8 mouse cellular contexts compared by ENCODE assay signal in genomic region chr4:126301584-126302309, GRCm38 (mm10). TPM values are rescaled to one million over a fixed set of nuclear protein-coding genes. Genes with fewer than 3 reads are reported as not detected.
A peak's percentile ranks its signal among the peaks of the same experiment; 100 is the strongest.
DNase-seq lines count a peak whose midpoint lies in the region; ATAC-seq and TF ChIP-seq lines count a peak whose summit lies in the region.

No protein-coding gene starts in this region.

- no peak overlapping the region for H3K27ac ChIP-seq in ES-E14 (ENCODE audit: insufficient read depth, low read depth, low read length, poor library complexity, severe bottlenecking)
- H3K27ac ChIP-seq in liver, embryonic 12.5 days: no peak overlapping the region

- H3K4me2 ChIP-seq in liver, embryonic 12.5 days: peak overlapping the region; percentile 59

- H3K36me3 ChIP-seq in ES-E14 (ENCODE audit: control insufficient read depth, insufficient read depth, low read length, poor library complexity, severe bottlenecking): no peaks in the 10 kb centered on the region
- no peaks in the 10 kb centered on the region for H3K36me3 ChIP-seq in liver, embryonic 12.5 days

- 8% methylated on average over 27 of the region's 27 CpGs for WGBS in liver, embryonic 12.5 days (ENCODE audit: insufficient replicate concordance)

- no peak overlapping the region for H3K9ac ChIP-seq in ES-E14 (ENCODE audit: insufficient read depth, low read depth, low read length, poor library complexity, severe bottlenecking)
- H3K9ac ChIP-seq in liver, embryonic 12.5 days: no peak overlapping the region

- intact Hi-C loops in gastrocnemius, postnatal 14 days (cut with DNase I; ENCODE audit: low total_unique reads): no loop called here

- peak overlapping the region; percentile 62 to 64 for H3K4me3 ChIP-seq in ES-E14 (ENCODE audit: insufficient read depth in 1 of 2, low read depth in 1 of 2, low read length in 2 of 2, poor library complexity in 1 of 2, severe bottlenecking in 1 of 2)
- H3K4me3 ChIP-seq in liver, embryonic 12.5 days: no peak overlapping the region

- peaks cover 79% of the 10 kb centered on the region for H3K27me3 ChIP-seq in liver, embryonic 12.5 days (replicated peaks)

- peaks cover 0 to 11% of the 10 kb centered on the region in 2 experiments; a peak in 1 of 4 replicates for H3K4me1 ChIP-seq in ES-E14 (ENCODE audit: control insufficient read depth in 2 of 2, insufficient read depth in 2 of 2, low read length in 2 of 2, poor library complexity in 1 of 2)
- H3K4me1 ChIP-seq in liver, embryonic 12.5 days: peaks cover 17% of the 10 kb centered on the region; the same call in 1 of the 2 replicates

- H3K9me3 ChIP-seq in ES-E14 (ENCODE audit: control insufficient read depth, insufficient read depth, low read depth, low read length): no peaks in the 10 kb centered on the region
- H3K9me3 ChIP-seq in liver, embryonic 12.5 days (replicated peaks): 0 out of 2 replicates have a peak, but pooled peaks cover 4% of the 10 kb centered on the region

- 0 out of 2 replicates have a peak, but pooled peaks have one; percentile 31 for ATAC-seq in erythroblast, adult 5-6 weeks (replicated peaks; ENCODE audit: low FRiP score, poor library complexity, severe bottlenecking)
- no peak for ATAC-seq in liver, embryonic 12.5 days
- no peak for ATAC-seq in monocyte, adult 5-6 weeks (replicated peaks; ENCODE audit: insufficient number of reproducible peaks, low FRiP score, low TSS enrichment, poor library complexity, severe bottlenecking)

- DNase-seq in 3T3-L1 (ENCODE audit: low read depth, low spot score) (peak; percentile 86), ES-E14 (ENCODE audit: low read depth, low spot score) (no peak)
- no peak for DNase-seq in left cerebral cortex, adult 11 months (ENCODE audit: low spot score)
- DNase-seq in ovary, adult 18-20 months (ENCODE audit: low spot score): no peak
- no peak for DNase-seq in gastrocnemius, postnatal 14 days

- in situ Hi-C loops in ES-E14 (cut with MboI; ENCODE audit: low sequenced_read_pairs in 2 of 2, unreplicated experiment in 2 of 2): loop anchor here in 1 of 2 experiments (10.0 kb wide), 1 partner anchor 77 kb away; no protein-coding TSS in a partner anchor

TF ChIP-seq in ES-E14, 5 proteins besides CTCF, POLR2A, EP300 and RAD21:
- no peak for TF ChIP-seq HCFC1 (IDR thresholded peaks at IDR 0.05; ENCODE audit: borderline replicate concordance, insufficient read depth, low read length)
- TF ChIP-seq CHD2 (IDR thresholded peaks at IDR 0.05; ENCODE audit: low read depth, low read length): no peak
- TF ChIP-seq ZC3H11A (IDR thresholded peaks at IDR 0.05; ENCODE audit: borderline replicate concordance, low read depth, low read length): no peak
- no peak for TF ChIP-seq ZNF384 (IDR thresholded peaks at IDR 0.05; ENCODE audit: low read depth, low read length)
- no peak for TF ChIP-seq MAFK (IDR thresholded peaks at IDR 0.05; ENCODE audit: insufficient read depth, low read depth, low read length)

RNA-seq across cellular contexts. Expression of gene Col8a2, which starts 15.2 kb away (rescaled TPM):
- total RNA-seq in ES-E14 (2012; rRNA removed): 3.7 and 3.8 TPM in 2 replicates
- total RNA-seq in erythroblast, adult 5-6 weeks (2015; ENCODE audit: low replicate concordance): not detected in 2 replicates
- not detected in 2 replicates for total RNA-seq in erythroblast, adult 5-6 weeks (2017; ENCODE audit: low replicate concordance)
- 1.8 and 2.3 TPM in 2 replicates for polyA plus RNA-seq in liver, embryonic 12.5 days (2016; fragmentation: Nextera tagmentation; extraction: Ambion mirVana)
- 1.5 to 3.7 TPM (median 1.8 TPM) in 3 replicates for total RNA-seq in monocyte, adult 5-6 weeks (2017)
- 1 to 10 TPM; 4.7 to 5.6 TPM for total RNA-seq in gastrocnemius, postnatal 14 days (2021)

RNA-seq across cellular contexts. Expression of gene Adprhl2, which starts 19.8 kb away (rescaled TPM):
- total RNA-seq in ES-E14 (2012; rRNA removed): 50.5 and 56.9 TPM in 2 replicates
- total RNA-seq in erythroblast, adult 5-6 weeks (2015; ENCODE audit: low replicate concordance): 0.77 and 2.1 TPM in 2 replicates
- 4.3 and 4.6 TPM in 2 replicates for total RNA-seq in erythroblast, adult 5-6 weeks (2017; ENCODE audit: low replicate concordance)
- 36.0 and 38.0 TPM in 2 replicates for polyA plus RNA-seq in liver, embryonic 12.5 days (2016; fragmentation: Nextera tagmentation; extraction: Ambion mirVana)
- total RNA-seq in monocyte, adult 5-6 weeks (2017): 15.0 to 25.8 TPM (median 21.0 TPM) in 3 replicates
- total RNA-seq in gastrocnemius, postnatal 14 days (2021): 10 to 100 TPM in 1 of 2 experiments, 1 to 10 TPM in 1; 9.8 to 11.5 TPM

RNA-seq across cellular contexts. Expression of gene Tekt2, which starts 23.7 kb away (rescaled TPM):
- total RNA-seq in ES-E14 (2012; rRNA removed): 1.7 and 2.9 TPM in 2 replicates
- total RNA-seq in erythroblast, adult 5-6 weeks (2015; ENCODE audit: low replicate concordance): not detected in 2 replicates
- total RNA-seq in erythroblast, adult 5-6 weeks (2017; ENCODE audit: low replicate concordance): not detected in 2 replicates
- polyA plus RNA-seq in liver, embryonic 12.5 days (2016; fragmentation: Nextera tagmentation; extraction: Ambion mirVana): 0.54 and 0.57 TPM in 2 replicates
- total RNA-seq in monocyte, adult 5-6 weeks (2017): not detected in 3 replicates
- total RNA-seq in gastrocnemius, postnatal 14 days (2021): 1 to 10 TPM in 1 of 2 experiments, under 1 TPM in 1; 0.74 to 1.1 TPM

RNA-seq across cellular contexts. Expression of gene Trappc3, which starts 39.6 kb away (rescaled TPM):
- 54.8 and 54.9 TPM in 2 replicates for total RNA-seq in ES-E14 (2012; rRNA removed)
- 8.3 and 12.7 TPM in 2 replicates for total RNA-seq in erythroblast, adult 5-6 weeks (2015; ENCODE audit: low replicate concordance)
- 10.7 and 14.2 TPM in 2 replicates for total RNA-seq in erythroblast, adult 5-6 weeks (2017; ENCODE audit: low replicate concordance)
- 43.7 and 44.0 TPM in 2 replicates for polyA plus RNA-seq in liver, embryonic 12.5 days (2016; fragmentation: Nextera tagmentation; extraction: Ambion mirVana)
- 46.3 to 53.6 TPM (median 51.4 TPM) in 3 replicates for total RNA-seq in monocyte, adult 5-6 weeks (2017)
- total RNA-seq in gastrocnemius, postnatal 14 days (2021): 10 to 100 TPM; 22.2 to 24.3 TPM

RNA-seq across cellular contexts. Expression of gene Map7d1, which starts 45.6 kb away (rescaled TPM):
- total RNA-seq in ES-E14 (2012; rRNA removed): 20.9 and 27.1 TPM in 2 replicates
- total RNA-seq in erythroblast, adult 5-6 weeks (2015; ENCODE audit: low replicate concordance): 3.3 and 7.3 TPM in 2 replicates
- 7.7 and 17.0 TPM in 2 replicates for total RNA-seq in erythroblast, adult 5-6 weeks (2017; ENCODE audit: low replicate concordance)
- 20.9 and 23.3 TPM in 2 replicates for polyA plus RNA-seq in liver, embryonic 12.5 days (2016; fragmentation: Nextera tagmentation; extraction: Ambion mirVana)
- total RNA-seq in monocyte, adult 5-6 weeks (2017): 103 to 151 TPM (median 107 TPM) in 3 replicates
- total RNA-seq in gastrocnemius, postnatal 14 days (2021): 100 to 1,000 TPM; 165 to 201 TPM
